Mouse (Mus musculus): Measurements from ENCODE around the gene Mpig6b. TPM values are rescaled to one million over a fixed set of nuclear protein-coding genes. Genes with fewer than 3 reads are reported as not detected.

Gene Mpig6b
- polyA plus RNA-seq, 1 experiment from 2014 or later, result 0.52 TPM

- Histone ChIP-seq H3K9ac (0 out of 2 replicates have a peak overlapping the region, but pooled peaks have one; percentile 12), H3K36me3 (peaks cover 80% of the 10 kb centered on the region), H3K9me3 (replicated peaks) (no peaks in the 10 kb centered on the region), H3K27ac (peak overlapping the region; percentile 59), H3K4me3 (replicated peaks) (no peak overlapping the region), H3K27me3 (no peaks in the 10 kb centered on the region), H3K4me2 (no peak overlapping the region), H3K4me1 (peaks cover 49% of the 10 kb centered on the region)
- 55% methylated on average over 10 of the region's 10 CpGs for WGBS
- peak; percentile 33 for ATAC-seq (replicated peaks; ENCODE audit: low FRiP score)
Measured at GRCm38 (mm10) chr17:35100196-35100765, 34.3 kb upstream of the Mpig6b start.

- WGBS, result 76% methylated on average over 12 of the region's 12 CpGs
- H3K27ac ChIP-seq, result no peak overlapping the region
- H3K27me3 ChIP-seq, result no peaks in the 10 kb centered on the region
- peaks cover 37% of the 10 kb centered on the region for H3K4me1 ChIP-seq
- no peak overlapping the region for H3K4me3 ChIP-seq (replicated peaks)
- no peak for ATAC-seq (replicated peaks; ENCODE audit: low FRiP score)
- H3K9me3 ChIP-seq (replicated peaks), result no peaks in the 10 kb centered on the region
- peaks cover 94% of the 10 kb centered on the region for H3K36me3 ChIP-seq
- H3K4me2 ChIP-seq, result no peak overlapping the region
- no peak overlapping the region for H3K9ac ChIP-seq
Measured at GRCm38 (mm10) chr17:35097164-35097655, 31.2 kb upstream of the Mpig6b start.

GRCm38 (mm10) chr17:35096597-35096996 is 30.6 kb upstream of the Mpig6b start:
- Histone ChIP-seq H3K4me1 (peaks cover 31% of the 10 kb centered on the region), H3K27ac (no peak overlapping the region), H3K36me3 (peaks cover 92% of the 10 kb centered on the region), H3K9ac (no peak overlapping the region), H3K4me2 (no peak overlapping the region), H3K27me3 (no peaks in the 10 kb centered on the region), H3K9me3 (replicated peaks) (no peaks in the 10 kb centered on the region), H3K4me3 (replicated peaks) (no peak overlapping the region)
- WGBS, result 88% methylated on average over 12 of the region's 12 CpGs
- ATAC-seq (replicated peaks; ENCODE audit: low FRiP score), result no peak

GRCm38 (mm10) chr17:35094475-35095365 is 28.7 kb upstream of the Mpig6b start:
- no peak for ATAC-seq (replicated peaks; ENCODE audit: low FRiP score)
- H3K4me2 ChIP-seq, result no peak overlapping the region
- no peak overlapping the region for H3K9ac ChIP-seq
- peaks cover 30% of the 10 kb centered on the region for H3K4me1 ChIP-seq
- no peak overlapping the region for H3K4me3 ChIP-seq (replicated peaks)
- 88% methylated on average over 15 of the region's 15 CpGs for WGBS
- H3K27me3 ChIP-seq, result no peaks in the 10 kb centered on the region
- no peaks in the 10 kb centered on the region for H3K9me3 ChIP-seq (replicated peaks)
- H3K27ac ChIP-seq, result no peak overlapping the region
- peaks cover 78% of the 10 kb centered on the region for H3K36me3 ChIP-seq

- WGBS, result 80% methylated on average over 14 of the region's 14 CpGs
- Histone ChIP-seq H3K4me2 (no peak overlapping the region), H3K4me1 (peaks cover 27% of the 10 kb centered on the region), H3K36me3 (peaks cover 58% of the 10 kb centered on the region), H3K9me3 (replicated peaks) (no peaks in the 10 kb centered on the region), H3K27ac (0 out of 2 replicates have a peak overlapping the region, but pooled peaks have one; percentile 13), H3K9ac (no peak overlapping the region), H3K4me3 (replicated peaks) (no peak overlapping the region), H3K27me3 (no peaks in the 10 kb centered on the region)
- no peak for ATAC-seq (replicated peaks; ENCODE audit: low FRiP score)
Measured at GRCm38 (mm10) chr17:35092403-35093198, 26.6 kb upstream of the Mpig6b start.

- Histone ChIP-seq H3K9ac (peak overlapping the region; percentile 81), H3K4me2 (peak overlapping the region; percentile 73), H3K4me3 (replicated peaks) (peak overlapping the region; percentile 76), H3K36me3 (peaks cover 38% of the 10 kb centered on the region), H3K4me1 (peaks cover 22% of the 10 kb centered on the region), H3K27ac (peak overlapping the region; percentile 98; the same call in 1 of the 2 replicates), H3K27me3 (no peaks in the 10 kb centered on the region), H3K9me3 (replicated peaks) (no peaks in the 10 kb centered on the region)
- ATAC-seq (replicated peaks; ENCODE audit: low FRiP score), result no peak
- 66% methylated on average over 8 of the region's 8 CpGs for WGBS
Measured at GRCm38 (mm10) chr17:35090166-35090932, 24.4 kb upstream of the Mpig6b start.

- 3% methylated on average over 67 of the region's 67 CpGs for WGBS
- Histone ChIP-seq H3K27ac (peak within 1 kb of the TSS; percentile 98), H3K9ac (peak within 1 kb of the TSS; percentile 81), H3K4me2 (peak within 1 kb of the TSS; percentile 73), H3K27me3 (no peaks in the 10 kb centered on the region), H3K9me3 (replicated peaks) (no peaks in the 10 kb centered on the region), H3K4me3 (replicated peaks) (peak within 1 kb of the TSS; percentile 76), H3K36me3 (peaks cover 26% of the 10 kb centered on the region), H3K4me1 (peaks cover 22% of the 10 kb centered on the region)
- peak; percentile 97 for ATAC-seq (replicated peaks; ENCODE audit: low FRiP score)
Measured at GRCm38 (mm10) chr17:35088825-35089644, 23.1 kb upstream of the Mpig6b start, which contains the start of gene Abhd16a. Gene Abhd16a, plus strand, starts transcription at chr17:35089263.

- 53% methylated on average over 2 of the region's 2 CpGs for WGBS
- Histone ChIP-seq H3K36me3 (peaks cover 18% of the 10 kb centered on the region), H3K9ac (no peak overlapping the region)
Measured at GRCm38 (mm10) chr17:35088151-35088550, 22.2 kb upstream of the Mpig6b start.

GRCm38 (mm10) chr17:35085208-35085865 is 19.4 kb upstream of the Mpig6b start, which contains the start of gene Ly6g6f:
Gene Ly6g6f, minus strand, starts transcription at chr17:35085610.
- no peak within 1 kb of the TSS for H3K4me2 ChIP-seq
- no peak within 1 kb of the TSS for H3K9ac ChIP-seq
- peaks cover 7% of the 10 kb centered on the region for H3K4me1 ChIP-seq
- H3K27me3 ChIP-seq, result no peaks in the 10 kb centered on the region
- no peaks in the 10 kb centered on the region for H3K9me3 ChIP-seq (replicated peaks)
- ATAC-seq (replicated peaks; ENCODE audit: low FRiP score), result no peak
- no peaks in the 10 kb centered on the region for H3K36me3 ChIP-seq
- 77% methylated on average over 7 of the region's 7 CpGs for WGBS
- no peak within 1 kb of the TSS for H3K27ac ChIP-seq
- no peak within 1 kb of the TSS for H3K4me3 ChIP-seq (replicated peaks)

More at GRCm38 (mm10) chr17:35088151-35088550, 22.2 kb upstream of the Mpig6b start:
- ATAC-seq (replicated peaks; ENCODE audit: low FRiP score), result no peak
- no peak overlapping the region for H3K4me2 ChIP-seq
- no peak overlapping the region for H3K27ac ChIP-seq
- H3K9me3 ChIP-seq (replicated peaks), result no peaks in the 10 kb centered on the region
- H3K4me1 ChIP-seq, result peaks cover 22% of the 10 kb centered on the region
- H3K4me3 ChIP-seq (replicated peaks), result no peak overlapping the region
- no peaks in the 10 kb centered on the region for H3K27me3 ChIP-seq

GRCm38 (mm10) chr17:35083929-35084497 is 18.0 kb upstream of the Mpig6b start:
- no peak overlapping the region for H3K4me2 ChIP-seq
- H3K27ac ChIP-seq, result no peak overlapping the region
- no peaks in the 10 kb centered on the region for H3K9me3 ChIP-seq (replicated peaks)
- no peak for ATAC-seq (replicated peaks; ENCODE audit: low FRiP score)
- H3K4me1 ChIP-seq, result 0 out of 2 replicates have a peak, but pooled peaks cover 4% of the 10 kb centered on the region
- H3K27me3 ChIP-seq, result no peaks in the 10 kb centered on the region
- H3K9ac ChIP-seq, result no peak overlapping the region
- no peaks in the 10 kb centered on the region for H3K36me3 ChIP-seq
- 72% methylated on average over 3 of the region's 3 CpGs for WGBS
- H3K4me3 ChIP-seq (replicated peaks), result no peak overlapping the region

Measured in kidney, embryonic 15.5 days (tissue).